Mouse (Mus musculus) MEL (cell line): ENCODE measurements around the gene Map2k5.

ENCODE experiments used
- BHLHE40 ChIP-seq: IDR thresholded peaks from 2 replicates; pipeline ENCODE4 v1.6.1; 2012; ENCODE audit warnings: low read depth, mild to moderate bottlenecking, inconsistent platforms, low read length, improper control_type of control experiment, borderline replicate concordance
- CTCF ChIP-seq, 3 experiments: IDR thresholded peaks in 2 of 3; conservative IDR thresholded peaks in 1 of 3; 2 replicates each; pipeline ENCODE4 v1.5.1; 2011 to 2012; ENCODE audit warnings: low read length in 3 of 3, low read depth in 2 of 3, mild to moderate bottlenecking in 2 of 3, improper control_type of control experiment in 1 of 3, inconsistent platforms in 1 of 3, mixed read lengths in 1 of 3, moderate library complexity in 1 of 3; ENCODE audit not compliant: control insufficient read depth in 1 of 3, insufficient read depth in 1 of 3, poor library complexity in 1 of 3, severe bottlenecking in 1 of 3
- EP300 ChIP-seq, 2 experiments: IDR thresholded peaks; 2 replicates each; pipeline ENCODE4 v1.6.1; 2011; ENCODE audit warnings: improper control_type of control experiment in 2 of 2, low read length in 2 of 2, low read depth in 1 of 2, mild to moderate bottlenecking in 1 of 2
- GABPA ChIP-seq: IDR thresholded peaks from 2 replicates; pipeline ENCODE4 v1.6.1; 2012; ENCODE audit warnings: low read depth, mild to moderate bottlenecking, inconsistent platforms, low read length, improper control_type of control experiment, moderate library complexity
- HCFC1 ChIP-seq: IDR thresholded peaks from 2 replicates; pipeline ENCODE4 v1.6.1; 2012; ENCODE audit warnings: low read depth, mild to moderate bottlenecking, inconsistent platforms, low read length, improper control_type of control experiment, moderate library complexity
- JUND ChIP-seq: IDR thresholded peaks from 2 replicates; pipeline ENCODE4 v1.6.1; 2011; ENCODE audit warnings: low read depth, mild to moderate bottlenecking, improper control_type of control experiment, low read length
- MAFK ChIP-seq: IDR thresholded peaks from 2 replicates; pipeline ENCODE4 v1.6.1; 2011; ENCODE audit warnings: low read depth, mild to moderate bottlenecking, low read length, improper control_type of control experiment, borderline replicate concordance
- NELFE ChIP-seq: IDR thresholded peaks from 2 replicates; pipeline ENCODE4 v1.6.1; 2011; ENCODE audit warnings: low read depth, low read length, improper control_type of control experiment
- POLR2A ChIP-seq, 2 experiments: IDR thresholded peaks; 2 replicates each; pipeline ENCODE4 v1.6.1; 2011 to 2012; ENCODE audit warnings: low read length in 2 of 2, mild to moderate bottlenecking in 2 of 2, control low read depth in 1 of 2, improper control_type of control experiment in 1 of 2, low read depth in 1 of 2, moderate library complexity in 1 of 2; ENCODE audit not compliant: control insufficient read depth in 1 of 2, insufficient read depth in 1 of 2, poor library complexity in 1 of 2
- UBTF ChIP-seq: IDR thresholded peaks from 2 replicates; pipeline ENCODE4 v1.6.1; 2012; ENCODE audit warnings: low read depth, mild to moderate bottlenecking, inconsistent platforms, low read length, improper control_type of control experiment, moderate library complexity, borderline replicate concordance; ENCODE audit not compliant: insufficient read depth
- USF1 ChIP-seq: IDR thresholded peaks from 2 replicates; pipeline ENCODE4 v1.6.1; 2014; ENCODE audit warnings: low read depth, mild to moderate bottlenecking, inconsistent platforms, low read length, improper control_type of control experiment, moderate library complexity
- USF2 ChIP-seq, 2 experiments: IDR thresholded peaks; 2 replicates each; pipeline ENCODE4 v1.6.1; 2011 to 2012; ENCODE audit warnings: improper control_type of control experiment in 2 of 2, low read length in 2 of 2, borderline replicate concordance in 1 of 2, inconsistent platforms in 1 of 2, low read depth in 1 of 2, mild to moderate bottlenecking in 1 of 2; ENCODE audit not compliant: insufficient read depth in 1 of 2
- ZC3H11A ChIP-seq: IDR thresholded peaks from 2 replicates; pipeline ENCODE4 v1.6.1; 2012; ENCODE audit warnings: low read depth, mild to moderate bottlenecking, inconsistent platforms, low read length, improper control_type of control experiment

DNA sequence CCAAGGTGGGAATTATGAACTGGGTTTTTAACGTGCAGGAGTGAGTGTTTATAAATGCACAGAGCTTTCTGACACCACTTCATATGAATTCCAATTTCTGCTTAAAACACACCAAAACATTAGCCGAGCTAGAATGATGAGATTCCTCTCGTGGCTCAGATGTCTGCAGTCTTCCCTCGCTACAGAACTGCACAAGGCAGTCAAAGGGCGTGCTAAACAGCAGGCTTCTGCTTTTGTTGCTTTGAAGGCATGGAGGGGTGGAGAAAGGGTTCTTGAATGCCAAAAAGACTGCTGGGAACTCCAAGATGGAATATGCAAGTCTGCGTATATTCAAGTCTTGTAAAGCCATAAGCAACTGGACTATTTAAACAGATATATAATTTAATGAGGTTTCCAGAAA lies 38.4 kb downstream of the Map2k5 start:
- TF ChIP-seq POLR2A (IDR thresholded peaks at IDR 0.05; ENCODE audit: control insufficient read depth in 1 of 2, insufficient read depth in 1 of 2, low read depth in 1 of 2, low read length in 2 of 2, poor library complexity in 1 of 2) (no peak), JUND (no peak), CTCF (IDR thresholded peaks at IDR 0.05 in 2 of 3, conservative IDR thresholded peaks at IDR 0.05 in 1 of 3; ENCODE audit: control insufficient read depth in 1 of 3, insufficient read depth in 1 of 3, low read depth in 2 of 3, low read length in 3 of 3, poor library complexity in 1 of 3, severe bottlenecking in 1 of 3) (no peak), NELFE (no peak), USF2 (IDR thresholded peaks at IDR 0.05; ENCODE audit: borderline replicate concordance in 1 of 2, insufficient read depth in 1 of 2, low read depth in 1 of 2, low read length in 2 of 2) (no peak), USF1 (no peak), EP300 (IDR thresholded peaks at IDR 0.05; ENCODE audit: low read depth in 1 of 2, low read length in 2 of 2) (no peak), UBTF (no peak), HCFC1 (no peak), GABPA (no peak), BHLHE40 (no peak), MAFK (no peak), ZC3H11A (no peak)
